Mouse (Mus musculus) hindbrain, embryonic 12.5 days (tissue): ENCODE results near the gene Col9a1. TPM values are rescaled to one million over a fixed set of nuclear protein-coding genes. Genes with fewer than 3 reads are reported as not detected.

Experiments
- ATAC-seq: fragments of 200-750 bp; cut with Nextera tagmentation; 2 replicates; pipeline ENCODE4 v1.8.0; 2017; ENCODE audit warnings: moderate TSS enrichment; ENCODE audit not compliant: low FRiP score
- H3K27ac ChIP-seq: fragments of 300-500 bp; sonication (generic); 2 replicates; pipeline ENCODE4 v1.5.1; 2016; ENCODE audit warnings: mild to moderate bottlenecking
- H3K27me3 ChIP-seq: fragments of 300-500 bp; sonication (generic); 2 replicates; pipeline ENCODE4 v1.6.1; 2016; ENCODE audit warnings: mild to moderate bottlenecking
- H3K36me3 ChIP-seq: fragments of 300-500 bp; sonication (generic); 2 replicates; pipeline ENCODE4 v1.6.1; 2016; ENCODE audit warnings: mild to moderate bottlenecking
- H3K4me1 ChIP-seq: fragments of 300-500 bp; sonication (generic); 2 replicates; pipeline ENCODE4 v1.6.1; 2016
- H3K4me2 ChIP-seq: fragments of 300-500 bp; sonication (generic); replicated peaks from 2 replicates; pipeline ENCODE4 v1.6.1; 2016; ENCODE audit warnings: mild to moderate bottlenecking
- H3K4me3 ChIP-seq: fragments of 300-500 bp; sonication (generic); 2 replicates; pipeline ENCODE4 v1.5.1; 2016; ENCODE audit warnings: mild to moderate bottlenecking
- H3K9ac ChIP-seq: fragments of 300-500 bp; sonication (generic); 2 replicates; pipeline ENCODE4 v1.6.1; 2016; ENCODE audit warnings: mild to moderate bottlenecking, moderate library complexity
- H3K9me3 ChIP-seq: fragments of 300-500 bp; sonication (generic); replicated peaks from 2 replicates; pipeline ENCODE4 v1.6.1; 2016; ENCODE audit warnings: mild to moderate bottlenecking
- WGBS: fragments of 180-500 bp; shearing (Covaris S2); methylation state at CpG from one replicate; pipeline ENCODE4 v1.1.7; 2016; 5-methylcytosine and 5-hydroxymethylcytosine counted together
- polyA plus RNA-seq: library from polyadenylated mRNA; unstranded; fragments of >200 nt; fragmentation: Nextera tagmentation; extraction: Ambion mirVana; gene quantifications from 2 replicates; pipeline ENCODE4 v1.2.1, GENCODE M21; 2016

Col9a1 gene
- polyA plus RNA-seq, 1 experiment from 2014 or later: 101 TPM

DNA sequence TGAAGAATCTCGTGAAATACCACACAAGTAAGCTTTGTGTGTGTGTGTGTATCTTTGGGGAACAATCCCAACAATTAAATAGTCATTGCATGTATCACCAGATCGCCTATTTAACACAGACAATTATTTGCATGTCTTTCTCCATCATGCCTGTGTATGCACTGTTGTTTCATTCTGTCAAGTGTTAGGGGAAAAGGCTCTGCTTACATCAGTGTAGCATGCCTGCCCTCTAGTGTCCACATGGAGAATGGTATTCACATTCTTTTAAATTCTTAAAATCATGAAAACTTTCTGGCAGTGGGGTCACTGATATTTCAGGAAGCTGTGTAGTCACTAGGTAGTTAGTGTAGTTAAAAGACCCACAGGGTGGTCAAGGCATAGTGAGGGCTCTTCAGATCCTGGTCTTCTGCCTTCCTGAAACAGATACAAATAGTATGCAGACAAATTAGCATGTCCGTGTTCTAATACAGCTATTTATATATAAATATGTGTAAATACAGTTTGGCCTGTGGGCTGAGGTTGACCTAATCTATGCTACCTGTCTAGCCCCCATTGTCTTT, 71.8 kb downstream of the Col9a1 start:
- Histone ChIP-seq H3K9me3 (no peaks in the 10 kb centered on the region), H3K4me1 (0 out of 2 replicates have a peak, but pooled peaks cover 4% of the 10 kb centered on the region), H3K36me3 (no peaks in the 10 kb centered on the region), H3K4me2 (no peak overlapping the region), H3K27ac (no peak overlapping the region), H3K4me3 (no peak overlapping the region), H3K27me3 (no peaks in the 10 kb centered on the region), H3K9ac (no peak overlapping the region)
- 55% methylated on average over 3 of the region's 3 CpGs for WGBS
- ATAC-seq: peak; percentile 75

DNA sequence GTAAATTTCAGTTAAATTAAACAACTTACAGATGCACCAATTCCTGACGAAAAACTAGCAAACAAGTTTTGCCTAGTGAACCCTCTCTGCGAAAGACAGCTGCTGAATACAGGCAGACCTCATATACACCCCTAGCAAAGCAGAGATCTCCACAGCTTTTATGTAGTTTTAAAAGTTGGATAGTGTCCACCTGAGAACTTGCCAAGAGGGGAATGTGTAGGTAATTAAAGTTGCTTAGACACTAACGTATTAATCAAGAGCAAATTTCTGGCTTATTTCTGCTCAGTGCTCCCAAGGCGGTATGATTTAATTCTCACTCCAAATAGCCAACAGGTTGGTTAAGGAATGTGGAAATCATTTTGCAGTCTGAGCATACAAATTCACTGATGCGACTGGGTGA, 80.6 kb downstream of the Col9a1 start:
- 84% methylated on average over 5 of the region's 5 CpGs for WGBS
- Histone ChIP-seq H3K36me3 (no peaks in the 10 kb centered on the region), H3K4me1 (no peaks in the 10 kb centered on the region), H3K9ac (no peak overlapping the region), H3K4me2 (no peak overlapping the region), H3K4me3 (no peak overlapping the region), H3K27me3 (no peaks in the 10 kb centered on the region), H3K9me3 (no peaks in the 10 kb centered on the region), H3K27ac (no peak overlapping the region)
- no peak for ATAC-seq

DNA sequence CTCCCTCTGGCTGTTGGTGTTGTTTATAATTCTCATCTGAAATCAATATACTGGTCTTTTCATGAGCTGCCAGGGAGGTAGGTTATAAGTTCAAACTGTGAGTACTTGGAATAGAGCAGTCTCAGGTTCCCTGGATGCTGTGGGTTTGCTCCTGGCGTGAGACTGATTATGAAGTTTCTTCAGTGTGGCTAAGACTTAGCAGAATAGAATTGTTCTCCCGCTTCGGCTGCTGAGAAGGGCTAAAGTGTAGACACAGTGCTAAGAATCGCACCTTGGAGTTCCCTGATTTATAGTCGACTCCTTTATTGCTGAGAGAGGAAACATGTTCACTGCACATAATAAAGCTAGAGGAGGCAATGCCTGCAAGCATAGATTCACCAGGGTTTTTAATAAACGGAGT, 82.0 kb downstream of the Col9a1 start:
- H3K9me3 ChIP-seq: no peaks in the 10 kb centered on the region
- H3K4me3 ChIP-seq: no peak overlapping the region
- H3K9ac ChIP-seq: no peak overlapping the region
- no peaks in the 10 kb centered on the region for H3K27me3 ChIP-seq
- 84% methylated on average over 6 of the region's 6 CpGs for WGBS
- H3K36me3 ChIP-seq: no peaks in the 10 kb centered on the region
- no peaks in the 10 kb centered on the region for H3K4me1 ChIP-seq
- no peak for ATAC-seq
- no peak overlapping the region for H3K4me2 ChIP-seq
- no peak overlapping the region for H3K27ac ChIP-seq

DNA sequence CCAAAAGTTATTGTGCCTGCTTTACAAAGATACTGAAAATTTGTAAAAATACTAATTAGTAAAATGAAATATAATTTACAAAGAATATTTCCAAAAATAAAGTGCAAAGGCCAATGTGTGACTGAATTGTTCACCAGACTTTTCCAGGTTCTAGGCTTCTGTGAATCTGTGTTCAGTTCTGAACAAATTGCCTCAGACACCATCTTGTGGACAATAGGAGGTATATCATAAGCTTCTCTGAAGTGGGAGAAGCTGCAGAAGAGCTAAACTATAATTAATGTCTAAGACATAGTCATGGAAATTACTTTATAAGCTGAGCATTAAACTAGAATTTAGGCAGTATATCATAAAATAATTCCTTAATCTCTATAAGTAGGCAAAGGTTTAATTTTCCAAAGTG, 83.8 kb downstream of the Col9a1 start:
- H3K27me3 ChIP-seq: no peaks in the 10 kb centered on the region
- H3K4me2 ChIP-seq: no peak overlapping the region
- H3K27ac ChIP-seq: no peak overlapping the region
- no peaks in the 10 kb centered on the region for H3K9me3 ChIP-seq
- H3K4me3 ChIP-seq: no peak overlapping the region
- ATAC-seq: no peak
- no peaks in the 10 kb centered on the region for H3K4me1 ChIP-seq
- H3K9ac ChIP-seq: no peak overlapping the region
- H3K36me3 ChIP-seq: no peaks in the 10 kb centered on the region

DNA sequence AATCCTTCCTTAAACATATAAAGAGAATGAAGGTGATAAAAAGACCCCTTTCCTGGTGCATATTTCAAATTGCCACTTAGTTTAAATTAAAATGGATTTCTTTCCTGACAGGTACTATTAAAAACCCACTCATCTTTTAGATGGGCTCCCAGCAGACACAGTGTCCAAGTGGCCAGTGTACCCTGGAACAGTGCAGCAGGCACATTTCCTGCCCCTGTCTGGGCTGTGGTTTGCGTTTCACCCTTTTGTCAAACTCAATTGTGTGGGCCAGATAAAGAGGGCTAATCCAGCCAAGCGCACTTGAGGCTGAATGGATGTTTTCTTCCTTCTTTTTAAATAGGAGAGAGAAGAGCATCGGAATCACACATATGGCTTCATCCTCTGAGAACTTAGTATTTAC, 89.6 kb downstream of the Col9a1 start:
- Histone ChIP-seq H3K27me3 (no peaks in the 10 kb centered on the region), H3K36me3 (no peaks in the 10 kb centered on the region), H3K4me2 (no peak overlapping the region), H3K27ac (no peak overlapping the region), H3K4me1 (no peaks in the 10 kb centered on the region), H3K9ac (no peak overlapping the region), H3K9me3 (no peaks in the 10 kb centered on the region), H3K4me3 (no peak overlapping the region)
- no peak for ATAC-seq
- 43% methylated on average over 3 of the region's 3 CpGs for WGBS

DNA sequence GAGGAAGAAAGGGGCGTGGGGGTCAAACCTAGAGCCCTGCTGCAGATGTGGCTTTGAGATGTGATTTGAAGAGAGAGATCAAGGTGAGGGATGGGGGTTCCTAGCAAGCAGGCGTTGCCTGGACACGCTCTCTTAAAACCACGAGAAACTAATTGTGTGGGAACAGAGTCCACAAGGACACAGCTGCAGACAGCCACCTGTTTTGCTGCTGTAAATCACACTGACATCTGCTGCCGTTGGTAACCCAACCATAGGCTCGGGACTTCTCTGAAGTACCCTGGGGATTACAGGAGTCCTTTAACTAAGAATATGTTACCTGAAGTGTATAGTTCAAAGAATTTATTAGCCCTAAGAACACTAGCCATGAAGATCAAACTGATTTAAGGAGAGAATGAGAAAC, 109.0 kb downstream of the Col9a1 start:
- Histone ChIP-seq H3K9me3 (no peaks in the 10 kb centered on the region), H3K4me2 (no peak overlapping the region), H3K4me3 (no peak overlapping the region), H3K36me3 (no peaks in the 10 kb centered on the region), H3K9ac (no peak overlapping the region), H3K27me3 (no peaks in the 10 kb centered on the region), H3K4me1 (0 out of 2 replicates have a peak, but pooled peaks cover 3% of the 10 kb centered on the region), H3K27ac (no peak overlapping the region)
- WGBS: 55% methylated on average over 6 of the region's 6 CpGs
- ATAC-seq: no peak

DNA sequence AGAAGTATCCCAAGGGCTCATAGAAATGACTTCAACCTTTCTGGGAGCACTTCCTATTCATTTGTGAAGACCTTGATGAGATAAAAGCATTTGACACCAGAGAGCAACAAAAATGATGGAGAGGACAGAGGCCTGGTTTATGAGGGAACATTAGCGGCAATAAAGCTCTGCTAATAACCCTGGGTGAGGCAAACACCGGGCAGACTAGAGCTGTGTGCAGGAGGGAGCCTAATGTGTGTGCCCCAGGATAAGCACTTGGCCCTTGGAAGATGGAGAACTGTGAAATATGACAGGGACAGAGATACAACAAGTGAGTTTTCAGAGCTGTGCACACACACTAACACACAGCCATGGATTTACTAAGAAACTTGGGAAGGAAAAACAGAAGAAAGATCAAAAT, 115.1 kb downstream of the Col9a1 start:
- Histone ChIP-seq H3K36me3 (no peaks in the 10 kb centered on the region), H3K9ac (no peak overlapping the region), H3K4me2 (no peak overlapping the region), H3K27ac (no peak overlapping the region), H3K4me1 (no peaks in the 10 kb centered on the region), H3K27me3 (no peaks in the 10 kb centered on the region), H3K4me3 (no peak overlapping the region), H3K9me3 (no peaks in the 10 kb centered on the region)
- 74% methylated on average over 2 of the region's 2 CpGs for WGBS
- no peak for ATAC-seq

DNA sequence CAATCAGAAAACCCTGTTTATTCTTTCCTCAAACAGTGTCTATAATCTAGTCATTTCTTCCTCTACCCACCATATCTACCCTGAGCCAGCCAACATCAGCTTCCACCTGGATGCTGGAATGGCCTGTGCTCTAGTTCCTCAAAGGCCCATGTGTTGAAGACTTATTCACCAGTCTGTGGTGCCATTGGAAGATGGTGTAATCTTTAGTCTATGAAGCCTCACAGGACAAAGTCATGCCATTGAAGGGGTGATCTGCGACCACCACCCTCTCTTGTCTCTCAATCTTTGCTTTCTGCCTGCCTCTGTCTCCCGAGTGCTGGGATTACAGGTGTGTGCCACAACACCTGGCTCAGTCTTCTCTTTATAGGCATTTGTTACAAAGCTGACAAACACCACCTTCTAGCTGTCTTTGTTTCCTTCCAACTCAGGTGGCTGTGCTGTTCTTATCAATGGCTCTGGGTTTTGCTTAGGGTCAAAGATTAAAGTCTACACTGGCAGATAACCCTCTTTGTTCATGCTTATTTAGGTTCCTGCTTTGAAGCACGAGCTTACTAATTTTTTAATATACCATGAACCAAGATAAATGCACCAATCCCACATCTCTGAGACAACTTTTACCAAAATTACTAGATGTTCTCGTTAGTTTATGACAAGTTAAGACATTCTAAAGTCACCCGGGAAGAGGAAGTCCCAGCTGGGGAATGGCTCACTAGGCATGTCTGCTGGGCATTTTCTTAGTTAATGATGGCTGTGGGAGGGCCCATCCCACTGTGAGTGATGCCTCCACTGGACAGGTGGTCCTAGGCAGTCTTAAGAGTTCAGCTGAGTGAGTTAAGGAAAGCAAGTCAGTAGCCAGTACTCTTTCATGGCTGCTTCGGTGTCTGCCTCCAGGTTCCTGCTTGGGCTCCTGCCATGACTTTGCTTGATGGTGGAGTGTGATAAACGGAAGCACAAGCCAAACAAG, 117.9 kb downstream of the Col9a1 start:
- H3K9me3 ChIP-seq: no peaks in the 10 kb centered on the region
- WGBS: 88% methylated on average over 7 of the region's 7 CpGs
- no peak overlapping the region for H3K4me3 ChIP-seq
- no peaks in the 10 kb centered on the region for H3K27me3 ChIP-seq
- no peaks in the 10 kb centered on the region for H3K36me3 ChIP-seq
- H3K4me1 ChIP-seq: no peaks in the 10 kb centered on the region
- no peak overlapping the region for H3K4me2 ChIP-seq
- no peak overlapping the region for H3K27ac ChIP-seq
- ATAC-seq: no peak
- no peak overlapping the region for H3K9ac ChIP-seq

DNA sequence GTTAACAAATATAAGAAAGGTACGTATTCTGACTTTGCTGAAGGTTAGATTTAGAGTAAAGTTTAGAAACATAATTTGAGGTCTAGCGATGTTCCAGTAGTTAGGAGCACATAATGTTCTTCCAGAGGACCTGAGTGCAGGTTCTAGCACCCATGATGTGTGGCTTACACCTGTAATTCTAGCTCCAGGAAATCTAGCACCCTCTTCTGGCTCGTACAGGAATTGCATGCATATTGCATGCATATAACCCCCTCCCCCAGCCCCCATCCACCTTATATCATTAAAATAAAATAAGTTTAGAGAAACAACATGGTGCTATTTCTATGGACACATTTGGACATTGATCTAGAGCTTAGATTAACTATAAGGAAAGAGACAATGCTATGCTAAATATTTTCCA, 123.3 kb downstream of the Col9a1 start:
- Histone ChIP-seq H3K9ac (no peak overlapping the region), H3K4me3 (no peak overlapping the region), H3K4me1 (no peaks in the 10 kb centered on the region), H3K27me3 (no peaks in the 10 kb centered on the region), H3K36me3 (no peaks in the 10 kb centered on the region), H3K4me2 (no peak overlapping the region), H3K9me3 (no peaks in the 10 kb centered on the region), H3K27ac (no peak overlapping the region)
- no peak for ATAC-seq
- WGBS: 88% methylated on average over 3 of the region's 3 CpGs

Other genes starting within 250 kb of the Col9a1 start
- 86.8 and 93.6 TPM in 2 replicates for gene Sdhaf4, start 172.0 kb upstream of the Col9a1 start, polyA plus RNA-seq
- 46.1 and 47.6 TPM in 2 replicates for gene Fam135a, start 77.3 kb upstream of the Col9a1 start, polyA plus RNA-seq